Mouse (Mus musculus): ENCODE data around the gene Wnt3a. TPM values are rescaled to one million over a fixed set of nuclear protein-coding genes. Genes with fewer than 3 reads are reported as not detected.

Gene Wnt3a
- polyA plus RNA-seq, 1 experiment: not detected

DNA sequence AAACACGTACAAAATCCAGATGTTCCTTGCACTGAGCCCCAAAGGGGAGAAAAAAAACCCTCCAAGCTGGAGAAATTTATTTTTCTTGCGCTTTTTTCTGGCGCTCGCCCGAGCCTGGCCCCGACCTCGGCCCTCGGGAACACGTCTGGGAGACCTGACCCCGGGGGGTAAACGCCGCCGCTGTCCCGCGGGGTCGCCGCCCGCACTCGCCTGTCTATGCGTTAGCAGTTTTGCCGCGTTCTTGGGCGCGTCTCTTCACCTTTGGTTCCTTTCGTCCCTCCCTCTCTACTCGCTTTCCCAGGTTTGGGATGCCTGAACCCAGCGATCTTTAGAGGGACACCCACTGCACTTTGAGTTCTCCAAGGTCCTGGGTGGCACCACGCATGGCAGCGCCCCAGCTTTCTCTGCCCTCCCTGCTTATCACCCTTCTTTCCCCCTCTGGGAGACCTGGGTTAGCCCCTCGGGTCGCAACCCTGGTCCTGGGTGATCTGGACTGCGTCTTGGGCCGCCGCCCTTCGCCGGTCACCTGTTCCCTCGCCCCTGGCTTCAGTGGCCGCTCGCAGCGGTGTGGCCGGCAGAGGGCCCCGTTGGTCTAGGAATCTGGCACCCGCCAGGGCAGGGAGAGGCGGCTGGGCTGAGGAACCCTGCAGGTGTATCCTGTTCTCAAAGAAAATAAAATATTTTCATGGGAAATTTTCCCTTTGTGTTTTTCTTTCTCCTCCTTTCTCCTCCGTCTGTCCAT, 17.0 kb upstream of the Wnt3a start:
- no peaks in the 10 kb centered on the region for H3K27me3 ChIP-seq (ENCODE audit: control insufficient read depth, insufficient read depth, insufficient read length)
- H3K4me2 ChIP-seq (ENCODE audit: low read depth): peak overlapping the region; percentile 87
- TF ChIP-seq MYOD1 (IDR thresholded peaks at IDR 0.05; ENCODE audit: control insufficient read depth in 1 of 3, insufficient read length in 2 of 3, low read depth in 2 of 3): peak in 2 of 3 experiments; percentile 50 to 78
- TF ChIP-seq MYOG (IDR thresholded peaks at IDR 0.05; ENCODE audit: control insufficient read depth in 1 of 3, insufficient read depth in 1 of 3, insufficient read length in 2 of 3, low read depth in 2 of 3): peak in 1 of 3 experiments; percentile 68
- no peak for TF ChIP-seq TCF12 (IDR thresholded peaks at IDR 0.05; ENCODE audit: insufficient read depth, poor library complexity, severe bottlenecking)
- H3ac ChIP-seq (ENCODE audit: control insufficient read depth, insufficient read length): peak overlapping the region; percentile 67
- no peaks in the 10 kb centered on the region for H3K36me3 ChIP-seq (ENCODE audit: control insufficient read depth, insufficient read depth)
- H3K79me2 ChIP-seq (ENCODE audit: control insufficient read depth, insufficient read depth): no peaks in the 10 kb centered on the region
- peak overlapping the region; percentile 36 for H3K4me3 ChIP-seq

DNA sequence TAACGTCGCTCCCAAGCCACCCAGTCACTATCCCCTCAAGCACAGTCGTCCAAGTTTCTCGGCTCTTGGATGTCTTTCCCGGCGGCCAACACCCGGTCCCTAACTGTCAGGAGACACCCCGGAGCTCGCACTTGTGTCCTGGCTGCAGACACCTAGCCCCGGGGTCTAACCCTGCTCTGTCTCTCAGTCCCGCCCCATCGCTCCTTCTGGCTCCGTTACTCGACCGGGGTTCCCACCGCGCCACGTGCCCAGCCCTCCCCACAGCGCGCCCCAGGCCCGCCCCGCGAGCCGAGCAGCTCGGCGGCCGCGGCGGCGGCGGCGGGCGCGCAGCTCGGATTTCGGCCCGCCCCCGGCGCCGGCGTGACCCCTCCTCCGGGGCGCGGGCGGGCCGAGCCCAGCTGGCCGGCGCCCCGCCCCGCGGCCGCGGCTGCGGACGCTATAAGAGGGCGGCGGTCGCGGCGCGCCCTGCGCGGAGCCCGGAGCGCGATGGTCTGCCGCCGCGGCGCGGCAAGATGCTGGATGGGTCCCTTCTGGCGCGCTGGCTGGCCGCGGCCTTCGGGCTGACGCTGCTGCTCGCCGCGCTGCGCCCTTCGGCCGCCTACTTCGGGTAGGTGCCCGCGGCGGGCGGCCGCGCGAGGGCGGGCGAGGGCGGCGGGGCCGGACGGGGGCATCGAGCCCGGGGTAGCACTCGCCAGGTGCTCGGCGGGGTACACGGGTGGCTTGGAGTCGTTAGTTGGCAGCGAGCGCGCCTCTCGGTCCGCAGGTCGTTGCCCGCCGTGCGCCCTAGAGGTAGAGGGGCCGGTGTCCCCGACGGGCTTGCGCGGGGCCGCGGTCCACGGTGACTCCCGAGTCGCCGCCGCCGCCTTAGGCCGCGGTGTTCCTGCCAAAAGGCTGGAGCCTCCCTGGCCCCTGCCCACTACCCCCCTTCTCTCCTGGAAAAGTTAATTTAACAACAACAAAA, 16.2 kb upstream of the Wnt3a start, which contains the start of gene Wnt9a:
Wnt9a (plus strand) TSS at position 468 of the 961 bp plus-strand sequence.
- Histone ChIP-seq H3K4me3 (peak within 1 kb of the TSS; percentile 36), H3K4me2 (ENCODE audit: low read depth) (peak within 1 kb of the TSS; percentile 95), H3K27me3 (ENCODE audit: control insufficient read depth, insufficient read depth, insufficient read length) (no peaks in the 10 kb centered on the region), H3K79me2 (ENCODE audit: control insufficient read depth, insufficient read depth) (no peaks in the 10 kb centered on the region), H3K36me3 (ENCODE audit: control insufficient read depth, insufficient read depth) (no peaks in the 10 kb centered on the region), H3ac (ENCODE audit: control insufficient read depth, insufficient read length) (peak within 1 kb of the TSS; percentile 67)
- TF ChIP-seq MYOD1 (IDR thresholded peaks at IDR 0.05; ENCODE audit: control insufficient read depth in 1 of 3, insufficient read length in 2 of 3, low read depth in 2 of 3): peak in 1 of 3 experiments; percentile 34
- TF ChIP-seq USF1 (IDR thresholded peaks at IDR 0.05; ENCODE audit: low read depth): no peak
- peak in 2 of 3 experiments; percentile 33 to 37 for TF ChIP-seq MYOG (IDR thresholded peaks at IDR 0.05; ENCODE audit: control insufficient read depth in 1 of 3, insufficient read depth in 1 of 3, insufficient read length in 2 of 3, low read depth in 2 of 3)
- peak; percentile 96 for TF ChIP-seq POLR2A (IDR thresholded peaks at IDR 0.05; ENCODE audit: insufficient read length, low read depth)
- peak; percentile 79 for TF ChIP-seq POLR2AphosphoS2 (IDR thresholded peaks at IDR 0.05; ENCODE audit: insufficient read length, low read depth)
- TF ChIP-seq MAX (IDR thresholded peaks at IDR 0.05; ENCODE audit: low read depth): no peak
- no peak for TF ChIP-seq CEBPB (IDR thresholded peaks at IDR 0.05; ENCODE audit: insufficient read depth, poor library complexity, severe bottlenecking)
- peak; percentile 2 for TF ChIP-seq TCF3 (IDR thresholded peaks at IDR 0.05; ENCODE audit: insufficient read length, low read depth)
- no peak for TF ChIP-seq SRF (IDR thresholded peaks at IDR 0.05; ENCODE audit: control insufficient read depth, insufficient read length, low read depth)

DNA sequence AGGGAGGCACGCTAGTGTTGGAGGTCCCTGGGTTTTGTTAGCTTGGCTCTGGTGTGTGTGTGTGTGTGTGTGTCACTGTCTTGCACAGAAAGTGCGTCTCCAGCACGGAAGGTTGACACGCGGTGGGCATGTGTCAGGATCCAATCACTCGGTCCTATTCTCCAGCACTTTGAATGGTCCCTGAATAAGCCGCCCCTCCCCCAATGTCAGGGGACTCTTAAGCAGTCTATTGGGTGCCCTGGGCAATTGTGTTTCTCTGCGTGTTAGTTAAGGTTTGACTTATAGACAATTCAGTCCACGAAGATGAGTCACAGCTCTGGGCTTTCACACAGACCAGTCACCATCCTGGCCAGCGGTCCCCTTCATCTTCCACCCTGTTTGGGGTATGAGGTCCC, 15.3 kb upstream of the Wnt3a start:
- Histone ChIP-seq H3K27me3 (ENCODE audit: control insufficient read depth, insufficient read depth, insufficient read length) (no peaks in the 10 kb centered on the region), H3K79me2 (ENCODE audit: control insufficient read depth, insufficient read depth) (no peaks in the 10 kb centered on the region), H3K4me2 (ENCODE audit: low read depth) (peak overlapping the region; percentile 95), H3K36me3 (ENCODE audit: control insufficient read depth, insufficient read depth) (no peaks in the 10 kb centered on the region), H3K4me3 (peak overlapping the region; percentile 36), H3ac (ENCODE audit: control insufficient read depth, insufficient read length) (no peak overlapping the region)
- TF ChIP-seq MYOD1 (IDR thresholded peaks at IDR 0.05; ENCODE audit: control insufficient read depth in 1 of 3, insufficient read length in 2 of 3, low read depth in 2 of 3) (no peak), CEBPB (IDR thresholded peaks at IDR 0.05; ENCODE audit: insufficient read depth, poor library complexity, severe bottlenecking) (no peak), USF1 (IDR thresholded peaks at IDR 0.05; ENCODE audit: low read depth) (no peak), SRF (IDR thresholded peaks at IDR 0.05; ENCODE audit: control insufficient read depth, insufficient read length, low read depth) (no peak), REST (IDR thresholded peaks at IDR 0.05; ENCODE audit: insufficient read depth, insufficient read length) (no peak), TCF3 (IDR thresholded peaks at IDR 0.05; ENCODE audit: insufficient read length, low read depth) (no peak), POLR2A (IDR thresholded peaks at IDR 0.05; ENCODE audit: insufficient read length, low read depth) (no peak), POLR2AphosphoS2 (IDR thresholded peaks at IDR 0.05; ENCODE audit: insufficient read length, low read depth) (no peak), MAX (IDR thresholded peaks at IDR 0.05; ENCODE audit: low read depth) (no peak), E2F4 (IDR thresholded peaks at IDR 0.05; ENCODE audit: insufficient read depth) (no peak), TCF12 (IDR thresholded peaks at IDR 0.05; ENCODE audit: insufficient read depth, poor library complexity, severe bottlenecking) (no peak), MYOG (IDR thresholded peaks at IDR 0.05; ENCODE audit: control insufficient read depth in 1 of 3, insufficient read depth in 1 of 3, insufficient read length in 2 of 3, low read depth in 2 of 3) (no peak)

DNA sequence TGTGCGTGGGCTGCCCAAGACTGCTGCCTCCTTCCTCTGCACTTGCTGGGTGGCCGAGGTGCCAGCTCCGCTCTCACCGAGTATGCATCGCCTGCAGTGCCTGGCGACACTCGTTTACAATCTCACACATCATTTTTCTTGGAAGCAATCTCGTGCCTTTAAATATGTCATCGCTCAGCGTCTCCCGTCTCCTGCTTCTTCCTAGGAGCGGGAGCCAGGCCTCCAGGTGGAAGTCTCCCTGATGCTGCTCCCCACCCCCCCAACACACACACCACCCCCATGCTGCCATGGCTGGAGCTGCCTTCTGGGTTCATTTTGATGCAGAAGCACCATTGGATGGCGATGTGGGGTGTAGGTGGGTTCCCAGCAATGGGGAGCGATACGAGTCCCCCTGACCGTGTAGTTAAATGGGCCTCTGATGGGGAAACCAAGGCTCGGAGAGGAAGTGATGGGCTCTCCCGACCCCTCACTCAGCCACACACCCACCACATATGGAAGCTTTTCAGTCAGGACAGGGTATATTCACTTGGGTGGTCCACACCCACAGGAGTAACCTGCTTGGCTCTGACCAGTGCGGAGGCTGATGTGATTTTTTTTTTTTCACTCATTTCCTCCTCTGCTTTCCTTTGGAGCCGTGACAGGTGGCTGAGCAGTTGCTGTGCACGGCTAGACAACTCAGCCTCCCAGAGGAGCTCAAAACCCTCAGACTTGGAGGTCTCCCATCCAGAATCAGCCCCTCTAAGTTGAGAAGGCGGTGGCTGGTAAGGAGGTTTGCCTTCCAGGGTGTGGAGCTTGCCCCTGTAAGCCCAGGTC, 14.7 kb upstream of the Wnt3a start:
- peak in 1 of 3 experiments; percentile 43 for TF ChIP-seq MYOG (IDR thresholded peaks at IDR 0.05; ENCODE audit: control insufficient read depth in 1 of 3, insufficient read depth in 1 of 3, insufficient read length in 2 of 3, low read depth in 2 of 3)
- TF ChIP-seq MYOD1 (IDR thresholded peaks at IDR 0.05; ENCODE audit: control insufficient read depth in 1 of 3, insufficient read length in 2 of 3, low read depth in 2 of 3): peak in 1 of 3 experiments; percentile 25
- no peak for TF ChIP-seq CEBPB (IDR thresholded peaks at IDR 0.05; ENCODE audit: insufficient read depth, poor library complexity, severe bottlenecking)
- H3K79me2 ChIP-seq (ENCODE audit: control insufficient read depth, insufficient read depth): no peaks in the 10 kb centered on the region
- H3K36me3 ChIP-seq (ENCODE audit: control insufficient read depth, insufficient read depth): no peaks in the 10 kb centered on the region
- H3ac ChIP-seq (ENCODE audit: control insufficient read depth, insufficient read length): no peak overlapping the region
- peak overlapping the region; percentile 95 for H3K4me2 ChIP-seq (ENCODE audit: low read depth)
- H3K4me3 ChIP-seq: no peak overlapping the region
- H3K27me3 ChIP-seq (ENCODE audit: control insufficient read depth, insufficient read depth, insufficient read length): no peaks in the 10 kb centered on the region
